Mouse (Mus musculus): ENCODE results near the gene Tex48. TPM values are rescaled to one million over a fixed set of nuclear protein-coding genes. Genes with fewer than 3 reads are reported as not detected.

Gene Tex48
- polyA plus RNA-seq (2015; fragmentation: Nextera tagmentation; extraction: Ambion mirVana): not detected in 2 replicates

GRCm38 (mm10) chr4:63622378-63622835, at the start of gene Tex48:
Tex48 (minus strand) TSS chr4:63622428.
- Histone ChIP-seq H3K9ac (no peak within 1 kb of the TSS), H3K36me3 (no peaks in the 10 kb centered on the region), H3K4me3 (replicated peaks) (no peak within 1 kb of the TSS), H3K4me2 (no peak within 1 kb of the TSS), H3K27me3 (replicated peaks) (no peaks in the 10 kb centered on the region), H3K27ac (no peak within 1 kb of the TSS), H3K9me3 (no peaks in the 10 kb centered on the region), H3K4me1 (no peaks in the 10 kb centered on the region)
- 58% methylated on average over 5 of the region's 5 CpGs for WGBS
- ATAC-seq (ENCODE audit: insufficient read depth, low FRiP score, low read depth): no peak

- ATAC-seq (ENCODE audit: insufficient read depth, low FRiP score, low read depth): no peak
- no peaks in the 10 kb centered on the region for H3K9me3 ChIP-seq
- H3K36me3 ChIP-seq: no peaks in the 10 kb centered on the region
- no peaks in the 10 kb centered on the region for H3K4me1 ChIP-seq
- H3K27ac ChIP-seq: no peak overlapping the region
- H3K4me3 ChIP-seq (replicated peaks): no peak overlapping the region
- no peaks in the 10 kb centered on the region for H3K27me3 ChIP-seq (replicated peaks)
- 67% methylated on average over 4 of the region's 4 CpGs for WGBS
- no peak overlapping the region for H3K4me2 ChIP-seq
- no peak overlapping the region for H3K9ac ChIP-seq
These were observed 46.0 kb upstream of the Tex48 start for GRCm38 (mm10) chr4:63668255-63668654.

- no peak overlapping the region for H3K4me3 ChIP-seq (replicated peaks)
- ATAC-seq (ENCODE audit: insufficient read depth, low FRiP score, low read depth): no peak
- 72% methylated on average over 7 of the region's 7 CpGs for WGBS
These were observed 43.5 kb upstream of the Tex48 start for GRCm38 (mm10) chr4:63665738-63666137.

GRCm38 (mm10) chr4:63663279-63663678, 41.1 kb upstream of the Tex48 start, which contains the start of gene Gm11214:
Gm11214 (minus strand) TSS chr4:63663379.
- no peak within 1 kb of the TSS for H3K4me3 ChIP-seq (replicated peaks)
- ATAC-seq (ENCODE audit: insufficient read depth, low FRiP score, low read depth): no peak
- no peak within 1 kb of the TSS for H3K4me2 ChIP-seq
- no peak within 1 kb of the TSS for H3K9ac ChIP-seq
- no peak within 1 kb of the TSS for H3K27ac ChIP-seq
- 91% methylated on average over 6 of the region's 6 CpGs for WGBS
- H3K36me3 ChIP-seq: no peaks in the 10 kb centered on the region
- no peaks in the 10 kb centered on the region for H3K4me1 ChIP-seq
- H3K9me3 ChIP-seq: no peaks in the 10 kb centered on the region
- no peaks in the 10 kb centered on the region for H3K27me3 ChIP-seq (replicated peaks)

More at GRCm38 (mm10) chr4:63665738-63666137, 43.5 kb upstream of the Tex48 start:
- Histone ChIP-seq H3K27ac (no peak overlapping the region), H3K4me1 (no peaks in the 10 kb centered on the region), H3K27me3 (replicated peaks) (no peaks in the 10 kb centered on the region), H3K4me2 (no peak overlapping the region), H3K9me3 (no peaks in the 10 kb centered on the region), H3K36me3 (no peaks in the 10 kb centered on the region), H3K9ac (no peak overlapping the region)

- ATAC-seq (ENCODE audit: insufficient read depth, low FRiP score, low read depth): no peak
- H3K4me1 ChIP-seq: no peaks in the 10 kb centered on the region
- no peaks in the 10 kb centered on the region for H3K27me3 ChIP-seq (replicated peaks)
- H3K9ac ChIP-seq: no peak overlapping the region
- H3K36me3 ChIP-seq: no peaks in the 10 kb centered on the region
- H3K4me3 ChIP-seq (replicated peaks): no peak overlapping the region
- 79% methylated on average over 1 of the region's 1 CpGs for WGBS
- no peak overlapping the region for H3K4me2 ChIP-seq
- H3K27ac ChIP-seq: no peak overlapping the region
- no peaks in the 10 kb centered on the region for H3K9me3 ChIP-seq
These were observed 39.6 kb upstream of the Tex48 start for GRCm38 (mm10) chr4:63661857-63662256.

GRCm38 (mm10) chr4:63661426-63661825, 39.2 kb upstream of the Tex48 start:
- H3K4me2 ChIP-seq: no peak overlapping the region
- ATAC-seq (ENCODE audit: insufficient read depth, low FRiP score, low read depth): no peak
- H3K9me3 ChIP-seq: no peaks in the 10 kb centered on the region
- 72% methylated on average over 1 of the region's 1 CpGs for WGBS
- no peak overlapping the region for H3K4me3 ChIP-seq (replicated peaks)
- H3K27ac ChIP-seq: no peak overlapping the region
- no peaks in the 10 kb centered on the region for H3K4me1 ChIP-seq
- no peaks in the 10 kb centered on the region for H3K36me3 ChIP-seq
- no peak overlapping the region for H3K9ac ChIP-seq
- H3K27me3 ChIP-seq (replicated peaks): no peaks in the 10 kb centered on the region

- Histone ChIP-seq H3K9ac (no peak overlapping the region), H3K27me3 (replicated peaks) (no peaks in the 10 kb centered on the region), H3K9me3 (no peaks in the 10 kb centered on the region), H3K36me3 (no peaks in the 10 kb centered on the region), H3K4me1 (no peaks in the 10 kb centered on the region), H3K4me2 (no peak overlapping the region), H3K4me3 (replicated peaks) (no peak overlapping the region), H3K27ac (no peak overlapping the region)
- no peak for ATAC-seq (ENCODE audit: insufficient read depth, low FRiP score, low read depth)
- 85% methylated on average over 1 of the region's 1 CpGs for WGBS
These were observed 37.5 kb upstream of the Tex48 start for GRCm38 (mm10) chr4:63659775-63660174.

GRCm38 (mm10) chr4:63659086-63659485, 36.9 kb upstream of the Tex48 start:
- Histone ChIP-seq H3K4me3 (replicated peaks) (no peak overlapping the region), H3K36me3 (no peaks in the 10 kb centered on the region), H3K4me1 (no peaks in the 10 kb centered on the region), H3K9ac (no peak overlapping the region), H3K27me3 (replicated peaks) (no peaks in the 10 kb centered on the region), H3K4me2 (no peak overlapping the region), H3K27ac (no peak overlapping the region), H3K9me3 (no peaks in the 10 kb centered on the region)
- WGBS: 37% methylated on average over 4 of the region's 4 CpGs
- ATAC-seq (ENCODE audit: insufficient read depth, low FRiP score, low read depth): no peak

GRCm38 (mm10) chr4:63654381-63654780, 32.2 kb upstream of the Tex48 start:
- Histone ChIP-seq H3K4me3 (replicated peaks) (no peak overlapping the region), H3K27ac (no peak overlapping the region), H3K9me3 (no peaks in the 10 kb centered on the region), H3K9ac (no peak overlapping the region), H3K27me3 (replicated peaks) (no peaks in the 10 kb centered on the region), H3K4me1 (no peaks in the 10 kb centered on the region), H3K36me3 (no peaks in the 10 kb centered on the region), H3K4me2 (no peak overlapping the region)
- 74% methylated on average over 1 of the region's 1 CpGs for WGBS
- ATAC-seq (ENCODE audit: insufficient read depth, low FRiP score, low read depth): no peak

- ATAC-seq (ENCODE audit: insufficient read depth, low FRiP score, low read depth): no peak
- H3K27me3 ChIP-seq (replicated peaks): no peaks in the 10 kb centered on the region
- H3K27ac ChIP-seq: no peak overlapping the region
- H3K4me1 ChIP-seq: no peaks in the 10 kb centered on the region
- no peak overlapping the region for H3K4me3 ChIP-seq (replicated peaks)
- no peaks in the 10 kb centered on the region for H3K9me3 ChIP-seq
- no peak overlapping the region for H3K9ac ChIP-seq
- no peaks in the 10 kb centered on the region for H3K36me3 ChIP-seq
- no peak overlapping the region for H3K4me2 ChIP-seq
These were observed 21.9 kb upstream of the Tex48 start for GRCm38 (mm10) chr4:63643956-63644726.

- no peaks in the 10 kb centered on the region for H3K36me3 ChIP-seq
- no peak overlapping the region for H3K27ac ChIP-seq
- WGBS: 54% methylated on average over 2 of the region's 2 CpGs
- no peak overlapping the region for H3K9ac ChIP-seq
- H3K4me2 ChIP-seq: no peak overlapping the region
- ATAC-seq (ENCODE audit: insufficient read depth, low FRiP score, low read depth): no peak
- H3K4me3 ChIP-seq (replicated peaks): no peak overlapping the region
- H3K27me3 ChIP-seq (replicated peaks): no peaks in the 10 kb centered on the region
- no peaks in the 10 kb centered on the region for H3K9me3 ChIP-seq
- no peaks in the 10 kb centered on the region for H3K4me1 ChIP-seq
These were observed 17.6 kb upstream of the Tex48 start for GRCm38 (mm10) chr4:63639842-63640241.

GRCm38 (mm10) chr4:63638603-63639002, 16.4 kb upstream of the Tex48 start:
- WGBS: 52% methylated on average over 1 of the region's 1 CpGs
- Histone ChIP-seq H3K27me3 (replicated peaks) (no peaks in the 10 kb centered on the region), H3K4me3 (replicated peaks) (no peak overlapping the region), H3K9ac (no peak overlapping the region), H3K9me3 (no peaks in the 10 kb centered on the region), H3K36me3 (no peaks in the 10 kb centered on the region), H3K4me1 (no peaks in the 10 kb centered on the region), H3K27ac (no peak overlapping the region), H3K4me2 (no peak overlapping the region)
- no peak for ATAC-seq (ENCODE audit: insufficient read depth, low FRiP score, low read depth)

All from stomach, embryonic 15.5 days (tissue).